Mouse (Mus musculus): Measurements from ENCODE around the gene Jkamp.

Gene Jkamp

GRCm38 (mm10) chr12:72085329-72086165 is at the start of gene Jkamp, which contains the start of gene L3hypdh:
TSS of gene Jkamp (plus strand) at chr12:72085589.
TSS of gene L3hypdh (minus strand) at chr12:72085439.
- peak; percentile 100 for DNase-seq (ENCODE audit: low read depth, low spot score)

- no peak for DNase-seq (ENCODE audit: low read depth, low spot score)
These were observed 49.2 kb upstream of the Jkamp start for GRCm38 (mm10) chr12:72036097-72036661.

GRCm38 (mm10) chr12:72037049-72037448 is 48.3 kb upstream of the Jkamp start:
- no peak for DNase-seq (ENCODE audit: low read depth, low spot score)

- no peak for DNase-seq (ENCODE audit: low read depth, low spot score)
These were observed 46.5 kb upstream of the Jkamp start for GRCm38 (mm10) chr12:72038866-72039265.

GRCm38 (mm10) chr12:72039501-72039900 is 45.9 kb upstream of the Jkamp start:
- DNase-seq (ENCODE audit: low read depth, low spot score) = no peak

GRCm38 (mm10) chr12:72041238-72041637 is 44.2 kb upstream of the Jkamp start:
- no peak for DNase-seq (ENCODE audit: low read depth, low spot score)

- DNase-seq (ENCODE audit: low read depth, low spot score) = peak; percentile 23
These were observed 37.9 kb upstream of the Jkamp start for GRCm38 (mm10) chr12:72047513-72047912.

GRCm38 (mm10) chr12:72050156-72050555 is 35.2 kb upstream of the Jkamp start:
- peak; percentile 70 for DNase-seq (ENCODE audit: low read depth, low spot score)

- DNase-seq (ENCODE audit: low read depth, low spot score) = peak; percentile 83
These were observed 34.6 kb upstream of the Jkamp start for GRCm38 (mm10) chr12:72050821-72051220.

- peak; percentile 96 for DNase-seq (ENCODE audit: low read depth, low spot score)
These were observed 32.8 kb upstream of the Jkamp start for GRCm38 (mm10) chr12:72052571-72052970.

GRCm38 (mm10) chr12:72053303-72053702 is 32.1 kb upstream of the Jkamp start:
- peak; percentile 71 for DNase-seq (ENCODE audit: low read depth, low spot score)

GRCm38 (mm10) chr12:72053851-72054250 is 31.5 kb upstream of the Jkamp start:
- peak; percentile 74 for DNase-seq (ENCODE audit: low read depth, low spot score)

- DNase-seq (ENCODE audit: low read depth, low spot score) = no peak
These were observed 27.6 kb upstream of the Jkamp start for GRCm38 (mm10) chr12:72057780-72058179.

- DNase-seq (ENCODE audit: low read depth, low spot score) = no peak
These were observed 15.6 kb upstream of the Jkamp start for GRCm38 (mm10) chr12:72069626-72070326.

- DNase-seq (ENCODE audit: low read depth, low spot score) = peak; percentile 91
These were observed 14.8 kb upstream of the Jkamp start, which contains the start of gene Gpr135 for GRCm38 (mm10) chr12:72070327-72071269. TSS of gene Gpr135 (minus strand) at chr12:72071125.

GRCm38 (mm10) chr12:72078248-72078647 is 7.1 kb upstream of the Jkamp start:
- DNase-seq (ENCODE audit: low read depth, low spot score) = no peak

GRCm38 (mm10) chr12:72081961-72082360 is 3.4 kb upstream of the Jkamp start:
- DNase-seq (ENCODE audit: low read depth, low spot score) = peak; percentile 51

GRCm38 (mm10) chr12:72082370-72082769 is 3.0 kb upstream of the Jkamp start:
- DNase-seq (ENCODE audit: low read depth, low spot score) = peak; percentile 67

GRCm38 (mm10) chr12:72083265-72083664 is 2.1 kb upstream of the Jkamp start:
- peak; percentile 28 for DNase-seq (ENCODE audit: low read depth, low spot score)

GRCm38 (mm10) chr12:72084261-72085023 is 947 bp upstream of the Jkamp start:
- DNase-seq (ENCODE audit: low read depth, low spot score) = peak; percentile 56

GRCm38 (mm10) chr12:72085024-72085328 is 413 bp upstream of the Jkamp start:
- no peak for DNase-seq (ENCODE audit: low read depth, low spot score)
